Mouse (Mus musculus) hindlimb bud, embryonic 11.5 days (tissue): ENCODE results near the gene Mei4.

Source experiments
- DNase-seq: peaks from one replicate; pipeline ENCODE4 v3.0.0-alpha.2; 2012; ENCODE audit warnings: low read depth, low spot score; ENCODE audit errors: extremely low spot score

Mei4 gene

GRCm38 (mm10) chr9:82114865-82115264 lies 251.4 kb downstream of the Mei4 start:
- no peak for DNase-seq

GRCm38 (mm10) chr9:82136119-82136518 lies 272.6 kb downstream of the Mei4 start:
- no peak for DNase-seq

- no peak for DNase-seq
These were observed 296.7 kb downstream of the Mei4 start for GRCm38 (mm10) chr9:82160143-82160542.

- DNase-seq = no peak
These were observed 298.9 kb downstream of the Mei4 start for GRCm38 (mm10) chr9:82162415-82162814.

GRCm38 (mm10) chr9:82217976-82218375 lies 354.5 kb downstream of the Mei4 start:
- no peak for DNase-seq

- DNase-seq = no peak
These were observed 384.4 kb downstream of the Mei4 start for GRCm38 (mm10) chr9:82247695-82248445.
